Mouse (Mus musculus): ENCODE measurements at regions not wholly inside any gene's neighbourhood (a gene's known extent, or its start where the extent isn't known, plus 50 kb on each side); places are given as distances from the start of the nearest gene placed in this dataset.

- no peak for DNase-seq
Observed at GRCm38 (mm10) chr19:21146860-21147390, 125.2 kb upstream of the Zfand5 start.

- peak; percentile 46 to 54 for DNase-seq
Observed at GRCm38 (mm10) chr19:21144659-21145283, 127.3 kb upstream of the Zfand5 start.

GRCm38 (mm10) chr19:21143970-21144595 lies 128.0 kb upstream of the Zfand5 start:
- DNase-seq = no peak

- no peak for DNase-seq
Observed at GRCm38 (mm10) chr19:21140456-21140855, 131.6 kb upstream of the Zfand5 start.

- no peak for DNase-seq
Observed at GRCm38 (mm10) chr19:21138998-21139495, 133.0 kb upstream of the Zfand5 start.

GRCm38 (mm10) chr19:21136756-21137155 lies 135.3 kb upstream of the Zfand5 start:
- no peak for DNase-seq

GRCm38 (mm10) chr19:21135998-21136380 lies 136.1 kb upstream of the Zfand5 start:
- no peak for DNase-seq

GRCm38 (mm10) chr19:21135297-21135997 lies 136.6 kb upstream of the Zfand5 start:
- no peak for DNase-seq

GRCm38 (mm10) chr19:21129653-21130052 lies 142.4 kb upstream of the Zfand5 start:
- no peak for DNase-seq

- DNase-seq = peak; percentile 13 to 45
Observed at GRCm38 (mm10) chr19:21127079-21127745, 144.9 kb upstream of the Zfand5 start.

- no peak for DNase-seq
Observed at GRCm38 (mm10) chr19:21126670-21127069, 145.4 kb upstream of the Zfand5 start.

GRCm38 (mm10) chr19:21119477-21119876 lies 152.6 kb upstream of the Zfand5 start:
- no peak for DNase-seq

- no peak for DNase-seq
Observed at GRCm38 (mm10) chr19:21118782-21119181, 153.3 kb upstream of the Zfand5 start.

GRCm38 (mm10) chr19:21115693-21116092 lies 156.4 kb upstream of the Zfand5 start:
- DNase-seq = no peak

- no peak for DNase-seq
Observed at GRCm38 (mm10) chr19:21111836-21112235, 157.8 kb upstream of the Tmc1 start.

- peak; percentile 31 to 42 for DNase-seq
Observed at GRCm38 (mm10) chr19:21108311-21108710, 154.3 kb upstream of the Tmc1 start.

GRCm38 (mm10) chr19:21107741-21108140 lies 153.7 kb upstream of the Tmc1 start:
- no peak for DNase-seq

GRCm38 (mm10) chr19:21107275-21107674 lies 153.3 kb upstream of the Tmc1 start:
- DNase-seq = peak in 1 of 2 experiments; percentile 57

GRCm38 (mm10) chr19:21106766-21107165 lies 152.8 kb upstream of the Tmc1 start:
- DNase-seq = peak; percentile 15 to 38

- peak; percentile 57 to 67 for DNase-seq
Observed at GRCm38 (mm10) chr19:21106241-21106669, 152.3 kb upstream of the Tmc1 start.

GRCm38 (mm10) chr19:21105004-21105403 lies 151.0 kb upstream of the Tmc1 start:
- no peak for DNase-seq

- peak in 1 of 2 experiments; percentile 15 for DNase-seq
Observed at GRCm38 (mm10) chr19:21104462-21104936, 150.5 kb upstream of the Tmc1 start.

Data from kidney, adult 8-10 months (tissue).